Mouse (Mus musculus): ENCODE results near the gene Plcg2.

Gene Plcg2

GRCm38 (mm10) chr8:117627096-117627495 lies 129.0 kb downstream of the Plcg2 start:
- DNase-seq (ENCODE audit: extremely low spot score, low spot score): no peak

GRCm38 (mm10) chr8:117632532-117632931 lies 134.4 kb downstream of the Plcg2 start:
- DNase-seq (ENCODE audit: extremely low spot score, low spot score): no peak

GRCm38 (mm10) chr8:117634406-117634805 lies 136.3 kb downstream of the Plcg2 start:
- DNase-seq (ENCODE audit: extremely low spot score, low spot score): no peak

- no peak for DNase-seq (ENCODE audit: extremely low spot score, low spot score)
Observed at GRCm38 (mm10) chr8:117637462-117637861, 139.4 kb downstream of the Plcg2 start.

GRCm38 (mm10) chr8:117639631-117640030 lies 141.5 kb downstream of the Plcg2 start:
- no peak for DNase-seq (ENCODE audit: extremely low spot score, low spot score)

- no peak for DNase-seq (ENCODE audit: extremely low spot score, low spot score)
Observed at GRCm38 (mm10) chr8:117645486-117645885, 147.4 kb downstream of the Plcg2 start.

GRCm38 (mm10) chr8:117646020-117646419 lies 147.9 kb downstream of the Plcg2 start:
- peak; percentile 73 for DNase-seq (ENCODE audit: extremely low spot score, low spot score)

- DNase-seq (ENCODE audit: extremely low spot score, low spot score): no peak
Observed at GRCm38 (mm10) chr8:117646440-117646839, 148.3 kb downstream of the Plcg2 start.

GRCm38 (mm10) chr8:117652318-117652717 lies 154.2 kb downstream of the Plcg2 start:
- DNase-seq (ENCODE audit: extremely low spot score, low spot score): no peak

- DNase-seq (ENCODE audit: extremely low spot score, low spot score): no peak
Observed at GRCm38 (mm10) chr8:117658990-117659389, 160.9 kb downstream of the Plcg2 start.

- peak; percentile 61 for DNase-seq (ENCODE audit: extremely low spot score, low spot score)
Observed at GRCm38 (mm10) chr8:117660358-117661031, 162.4 kb downstream of the Plcg2 start.

- DNase-seq (ENCODE audit: extremely low spot score, low spot score): no peak
Observed at GRCm38 (mm10) chr8:117667349-117668124, 169.4 kb downstream of the Plcg2 start.

GRCm38 (mm10) chr8:117670461-117670860 lies 172.4 kb downstream of the Plcg2 start:
- no peak for DNase-seq (ENCODE audit: extremely low spot score, low spot score)

GRCm38 (mm10) chr8:117672558-117672957 lies 174.5 kb downstream of the Plcg2 start:
- DNase-seq (ENCODE audit: extremely low spot score, low spot score): no peak

- DNase-seq (ENCODE audit: extremely low spot score, low spot score): peak; percentile 42
Observed at GRCm38 (mm10) chr8:117673430-117673830, 175.3 kb downstream of the Plcg2 start, which contains the start of gene Sdr42e1. Gene Sdr42e1, minus strand, starts transcription at chr8:117673689.

- DNase-seq (ENCODE audit: extremely low spot score, low spot score): no peak
Observed at GRCm38 (mm10) chr8:117675171-117675570, 177.1 kb downstream of the Plcg2 start.

GRCm38 (mm10) chr8:117676460-117676859 lies 178.4 kb downstream of the Plcg2 start:
- no peak for DNase-seq (ENCODE audit: extremely low spot score, low spot score)

- DNase-seq (ENCODE audit: extremely low spot score, low spot score): no peak
Observed at GRCm38 (mm10) chr8:117677011-117677410, 178.9 kb downstream of the Plcg2 start.

- DNase-seq (ENCODE audit: extremely low spot score, low spot score): no peak
Observed at GRCm38 (mm10) chr8:117678650-117679049, 180.6 kb downstream of the Plcg2 start.

GRCm38 (mm10) chr8:117683925-117684472 lies 185.9 kb downstream of the Plcg2 start:
- no peak for DNase-seq (ENCODE audit: extremely low spot score, low spot score)

- DNase-seq (ENCODE audit: extremely low spot score, low spot score): no peak
Observed at GRCm38 (mm10) chr8:117684504-117684903, 186.4 kb downstream of the Plcg2 start.
